Mouse (Mus musculus) macrophage (primary cell): Measurements from ENCODE around the gene Uba1. TPM values are rescaled to one million over a fixed set of nuclear protein-coding genes. Genes with fewer than 3 reads are reported as not detected.

Experiments
- H3K27ac ChIP-seq: fragments of 350-480 bp; formaldehyde crosslinking; 2 replicates; pipeline ENCODE4 v1.9.0; 2021
- H3K36me3 ChIP-seq: fragments of 350-480 bp; formaldehyde crosslinking; 2 replicates; pipeline ENCODE4 v1.9.0; 2021; ENCODE audit errors: inconsistent target
- H3K4me3 ChIP-seq: fragments of 350-480 bp; formaldehyde crosslinking; 2 replicates; pipeline ENCODE4 v1.9.0; 2021; ENCODE audit errors: inconsistent target
- H3K79me2 ChIP-seq: fragments of 350-480 bp; formaldehyde crosslinking; 2 replicates; pipeline ENCODE4 v1.9.0; 2021; ENCODE audit errors: inconsistent target
- WGBS: methylation state at CpG from one replicate; pipeline ENCODE4 v1.1.7; 2026; ENCODE audit warnings: inconsistent platforms; ENCODE audit not compliant: missing documents; 5-methylcytosine and 5-hydroxymethylcytosine counted together
- polyA plus RNA-seq: library from polyadenylated mRNA; stranded (reverse); fragments of 250-400 nt; gene quantifications from 3 replicates; pipeline ENCODE4 v1.2.4, GENCODE M21; 2018; ENCODE audit warnings: inconsistent platforms
- total RNA-seq, 78 experiments: library from RNA; depleted of rRNA; stranded (reverse); fragments of 250-400 nt; gene quantifications; 1 replicate in 9 of 78; 2 replicates in 24 of 78; 3 replicates in 43 of 78; 4 replicates in 2 of 78; pipeline ENCODE4 v1.2.4; 2018; ENCODE audit warnings: inconsistent platforms in 56 of 78

The Uba1 gene
- total RNA-seq (2018; cell fraction: chromatin; rRNA removed), result 100 to 1,000 TPM in 2 of 26 experiments, 10 to 100 TPM in 24; 39.7 to 108 (median 65.7) TPM
- 100 to 1,000 TPM; 101 to 171 (median 134) TPM for total RNA-seq (2018; cell fraction: cytosol; rRNA removed)
- 100 to 1,000 TPM in 11 of 26 experiments, 10 to 100 TPM in 15; 50.7 to 132 (median 95.0) TPM for total RNA-seq (2018; cell fraction: nucleus; rRNA removed)
- polyA plus RNA-seq, result 132 to 239 TPM (median 169 TPM) in 3 replicates

DNA sequence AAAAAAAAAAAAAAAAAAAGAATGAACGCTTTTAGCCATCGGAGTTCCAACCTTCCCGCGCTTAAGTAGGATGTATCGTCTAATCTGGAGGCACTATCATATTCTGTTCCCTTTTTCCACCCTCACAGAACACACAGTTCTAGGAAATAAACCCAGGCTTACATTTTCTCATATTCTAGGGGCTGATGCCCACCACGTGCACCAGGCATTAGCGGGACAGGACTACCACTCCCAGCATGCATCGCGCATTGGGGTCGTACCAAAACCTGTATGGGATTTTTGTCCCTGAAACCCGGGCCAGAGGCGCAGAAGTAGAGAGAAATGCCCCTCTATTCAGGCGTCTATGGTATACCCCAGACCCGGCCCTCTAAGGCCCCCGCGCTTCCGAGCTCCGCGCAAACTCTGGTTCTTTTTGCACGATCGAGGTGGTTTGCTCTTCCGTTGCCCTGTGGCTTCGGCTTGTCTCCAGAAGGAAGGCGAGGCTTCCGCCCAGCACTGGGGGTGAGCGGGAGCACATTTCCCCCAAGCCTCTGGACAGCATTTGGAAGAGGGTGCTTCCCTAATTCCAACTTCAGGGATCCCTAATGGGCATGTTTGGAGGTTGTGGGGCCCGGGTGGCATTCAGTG, at the start of gene Uba1:
Uba1 (plus strand) TSS at position 301 of the 627 bp plus-strand sequence.
- H3K27ac ChIP-seq, result peak within 1 kb of the TSS; percentile 65
- WGBS, result 19% methylated on average over 19 of the region's 27 CpGs

DNA sequence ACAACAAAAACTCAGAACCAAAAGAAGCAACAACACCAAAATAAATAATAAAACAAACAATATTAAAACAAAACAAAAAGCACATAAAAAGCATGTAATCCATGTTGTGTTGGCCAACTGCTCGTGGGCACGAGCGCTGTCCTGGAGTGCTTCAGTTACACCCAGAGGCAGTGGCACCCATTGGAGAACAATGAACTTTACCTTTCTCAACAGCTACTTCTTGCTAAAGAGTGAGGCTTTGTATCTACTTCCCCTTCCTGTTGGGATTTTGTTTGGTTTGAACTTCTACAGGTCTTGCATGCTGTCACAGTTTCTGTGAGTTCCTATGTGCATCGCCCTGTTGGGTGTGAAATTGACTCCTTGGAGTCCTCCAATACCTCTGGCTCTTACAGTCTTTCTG, 49.6 kb upstream of the Uba1 start:
- H3K4me3 ChIP-seq, result no peak overlapping the region
- H3K79me2 ChIP-seq, result no peaks in the 10 kb centered on the region
- 74% methylated on average over 4 of the region's 4 CpGs for WGBS
- H3K36me3 ChIP-seq, result no peaks in the 10 kb centered on the region
- H3K27ac ChIP-seq, result no peak overlapping the region

More for the DNA sequence above, at the start of gene Uba1:
- H3K36me3 ChIP-seq, result no peaks in the 10 kb centered on the region
- H3K4me3 ChIP-seq, result peak within 1 kb of the TSS; percentile 51
- H3K79me2 ChIP-seq, result peaks cover 5% of the 10 kb centered on the region

DNA sequence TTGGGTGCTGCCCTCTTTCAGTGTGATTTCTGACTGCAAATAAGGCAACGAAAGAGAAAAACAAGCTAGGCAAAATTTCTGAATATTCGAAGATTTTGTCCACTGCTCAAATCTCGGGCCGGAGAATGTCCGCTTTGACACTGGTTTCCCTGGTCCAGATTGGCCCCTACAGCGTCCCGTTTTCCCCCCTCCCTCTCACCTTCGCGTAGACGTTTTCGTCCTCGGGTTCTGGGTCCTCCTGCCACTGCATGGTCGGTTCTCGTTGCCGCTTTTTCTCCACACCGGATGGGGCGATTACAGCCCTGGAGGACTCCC, 41.3 kb upstream of the Uba1 start:
- Histone ChIP-seq H3K79me2 (peaks cover 55% of the 10 kb centered on the region), H3K27ac (peak overlapping the region; percentile 68), H3K36me3 (no peaks in the 10 kb centered on the region), H3K4me3 (peak overlapping the region; percentile 66)
- WGBS, result 16% methylated on average over 12 of the region's 17 CpGs

DNA sequence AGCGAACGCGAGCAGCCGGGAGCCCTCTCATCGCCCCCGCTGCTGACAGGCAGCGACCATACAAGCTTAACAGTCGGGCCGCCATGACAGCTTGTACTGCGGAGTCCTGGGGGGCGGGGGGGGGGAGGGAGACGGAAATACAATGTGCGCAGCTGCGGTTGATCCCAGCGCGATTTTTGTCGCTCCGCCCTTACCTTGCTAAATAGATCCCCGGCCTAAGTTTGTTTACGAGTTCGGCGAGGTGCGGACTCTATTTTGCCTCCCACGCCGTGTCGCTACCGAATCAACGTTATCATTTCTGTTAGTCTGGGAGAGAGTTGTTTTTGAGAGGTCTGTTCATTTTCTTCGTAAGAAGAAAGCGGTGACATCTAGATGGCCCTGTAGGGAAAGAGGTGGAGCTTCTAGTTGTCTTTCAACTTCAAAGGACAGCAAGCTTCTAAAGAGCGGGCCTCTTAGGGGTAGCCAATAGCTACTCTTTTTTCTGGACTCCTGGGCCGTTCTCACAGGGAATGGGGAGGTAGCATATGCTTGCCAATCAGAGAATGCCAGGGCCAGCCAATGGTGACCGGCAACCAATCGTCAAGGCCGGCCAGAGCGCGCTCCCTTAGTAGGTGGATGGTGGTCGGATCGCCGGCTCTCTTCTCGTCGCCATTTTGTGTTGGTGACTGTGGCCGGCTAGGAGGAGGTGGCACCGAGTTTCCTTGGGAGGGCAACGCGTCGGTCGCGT, 40.8 kb upstream of the Uba1 start, which contains the start of the genes Rbm10 and Ndufb11:
Rbm10 (plus strand) TSS at position 328 of the 727 bp plus-strand sequence.
Ndufb11 (minus strand) TSS at position 444 of the 727 bp plus-strand sequence.
- H3K27ac ChIP-seq, result peak within 1 kb of the TSS; percentile 68
- H3K4me3 ChIP-seq, result peak within 1 kb of the TSS; percentile 66
- H3K36me3 ChIP-seq, result no peaks in the 10 kb centered on the region
- WGBS, result 24% methylated on average over 32 of the region's 49 CpGs
- peaks cover 59% of the 10 kb centered on the region for H3K79me2 ChIP-seq

DNA sequence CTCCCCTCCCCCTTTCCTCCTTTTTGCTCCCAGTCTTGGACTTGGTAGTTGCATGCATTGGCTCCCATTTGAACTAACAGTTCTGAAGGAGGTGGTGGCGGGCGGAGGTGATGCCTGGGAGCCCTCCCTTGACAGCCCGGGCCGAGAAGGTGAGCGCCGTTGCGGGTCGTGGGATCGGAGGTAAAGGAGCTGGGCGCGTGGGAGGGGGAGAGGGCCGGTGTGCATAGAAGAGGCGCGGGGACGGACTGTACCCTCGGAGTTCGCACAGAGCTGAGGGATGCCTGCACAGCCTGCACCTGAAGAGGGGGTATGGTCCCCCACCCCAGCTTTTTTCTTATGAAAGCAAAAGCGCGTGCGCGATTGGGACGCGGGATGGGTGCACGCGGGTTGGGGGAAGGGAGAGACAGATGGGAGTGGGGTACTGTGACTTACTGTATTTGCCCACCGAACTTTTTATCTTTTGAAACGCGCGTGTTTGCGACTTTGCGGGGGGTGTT, 40.2 kb upstream of the Uba1 start:
- no peaks in the 10 kb centered on the region for H3K36me3 ChIP-seq
- H3K79me2 ChIP-seq, result peaks cover 65% of the 10 kb centered on the region
- peak overlapping the region; percentile 66 for H3K4me3 ChIP-seq
- peak overlapping the region; percentile 68 for H3K27ac ChIP-seq
- 25% methylated on average over 29 of the region's 31 CpGs for WGBS

DNA sequence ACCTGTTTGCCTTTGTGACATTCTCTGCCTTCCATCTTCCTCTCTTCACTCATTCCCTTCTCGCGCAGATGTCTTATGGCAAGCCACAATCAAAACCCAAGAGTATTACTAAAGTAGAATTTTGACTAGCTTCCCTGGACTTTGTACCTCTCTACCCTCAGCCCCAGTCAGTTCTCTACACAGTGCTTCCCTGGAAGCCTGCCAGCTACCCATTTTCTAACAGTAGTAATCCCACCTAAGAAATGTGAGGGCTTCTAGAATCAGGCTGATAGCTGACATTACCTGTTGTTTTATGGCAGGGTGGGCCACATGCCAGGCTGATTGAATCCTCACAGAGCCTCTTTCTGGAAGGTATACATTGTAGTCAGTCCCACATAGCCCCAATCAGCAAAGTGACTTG, 20.0 kb upstream of the Uba1 start:
- 95% methylated on average over 2 of the region's 2 CpGs for WGBS
- Histone ChIP-seq H3K79me2 (no peaks in the 10 kb centered on the region), H3K4me3 (no peak overlapping the region), H3K27ac (no peak overlapping the region), H3K36me3 (no peaks in the 10 kb centered on the region)

DNA sequence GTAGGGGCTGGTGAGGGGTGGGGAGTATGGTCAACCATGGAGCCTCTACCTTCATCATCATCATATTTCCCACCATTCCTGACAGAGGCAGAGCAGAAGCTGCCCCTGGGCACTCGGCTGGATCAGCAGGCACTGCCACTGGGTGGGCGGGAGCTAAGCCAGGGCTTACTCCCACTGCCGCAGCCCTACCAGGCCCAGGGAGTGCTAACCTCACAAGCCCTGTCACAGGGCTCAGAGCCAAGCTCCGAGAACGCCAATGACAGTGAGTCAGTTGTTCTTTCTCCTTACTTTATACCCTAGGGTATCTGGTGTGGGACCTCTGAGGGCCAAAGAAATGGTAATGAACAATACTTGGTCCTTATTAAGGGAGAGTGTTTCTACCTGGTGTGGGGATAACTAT, 13.3 kb upstream of the Uba1 start:
- Histone ChIP-seq H3K4me3 (no peak overlapping the region), H3K36me3 (no peaks in the 10 kb centered on the region), H3K27ac (no peak overlapping the region), H3K79me2 (no peaks in the 10 kb centered on the region)
- 97% methylated on average over 3 of the region's 5 CpGs for WGBS

DNA sequence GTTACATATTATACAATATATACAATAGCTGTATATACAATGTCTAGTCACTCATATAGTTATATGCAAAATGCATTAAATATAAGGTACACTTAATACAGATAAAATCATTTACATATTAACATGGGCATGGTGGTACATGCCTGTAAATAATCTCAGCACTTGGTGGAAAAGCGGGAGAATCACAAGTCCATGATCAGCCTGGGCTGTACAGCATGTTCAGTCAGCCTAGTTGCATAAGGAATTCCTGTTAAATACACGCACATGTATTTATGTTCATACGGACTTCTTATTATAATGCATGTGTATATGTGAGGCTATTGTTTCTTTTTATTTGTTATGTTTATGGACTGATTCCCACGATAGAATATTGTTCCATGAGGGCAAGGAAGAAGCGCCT, 533 bp upstream of the Uba1 start:
- no peak overlapping the region for H3K27ac ChIP-seq
- H3K79me2 ChIP-seq, result no peaks in the 10 kb centered on the region
- WGBS, result 20% methylated on average over 4 of the region's 5 CpGs
- peak overlapping the region; percentile 51 for H3K4me3 ChIP-seq
- no peaks in the 10 kb centered on the region for H3K36me3 ChIP-seq

DNA sequence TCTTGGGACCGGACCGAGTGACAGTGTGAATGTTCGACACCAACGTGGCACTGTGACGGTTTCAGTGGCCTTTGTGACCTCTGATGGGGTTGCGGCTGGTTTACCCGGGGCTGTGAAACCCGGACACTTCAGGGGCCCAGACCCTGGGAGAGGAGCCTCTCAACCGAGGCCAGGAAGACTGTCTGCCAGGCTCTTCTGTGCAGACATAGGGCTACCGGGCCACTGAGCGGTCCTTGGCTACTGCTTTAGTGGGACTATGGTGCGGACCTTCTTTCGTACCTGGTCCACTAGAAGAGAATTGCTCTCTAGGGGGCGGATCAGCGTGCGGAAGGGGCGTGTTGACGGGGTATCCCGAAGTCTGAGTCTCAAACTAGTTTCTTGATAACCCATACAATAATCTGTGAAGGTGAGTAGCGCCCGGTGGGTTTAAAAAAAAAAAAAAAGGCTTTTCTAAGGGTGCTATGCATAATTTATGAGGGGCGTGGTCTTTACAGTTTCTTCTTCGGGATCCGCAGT, 823 bp downstream of the Uba1 start:
- Histone ChIP-seq H3K27ac (peak overlapping the region; percentile 65), H3K4me3 (peak overlapping the region; percentile 51), H3K79me2 (peaks cover 13% of the 10 kb centered on the region), H3K36me3 (no peaks in the 10 kb centered on the region)
- 18% methylated on average over 24 of the region's 24 CpGs for WGBS

DNA sequence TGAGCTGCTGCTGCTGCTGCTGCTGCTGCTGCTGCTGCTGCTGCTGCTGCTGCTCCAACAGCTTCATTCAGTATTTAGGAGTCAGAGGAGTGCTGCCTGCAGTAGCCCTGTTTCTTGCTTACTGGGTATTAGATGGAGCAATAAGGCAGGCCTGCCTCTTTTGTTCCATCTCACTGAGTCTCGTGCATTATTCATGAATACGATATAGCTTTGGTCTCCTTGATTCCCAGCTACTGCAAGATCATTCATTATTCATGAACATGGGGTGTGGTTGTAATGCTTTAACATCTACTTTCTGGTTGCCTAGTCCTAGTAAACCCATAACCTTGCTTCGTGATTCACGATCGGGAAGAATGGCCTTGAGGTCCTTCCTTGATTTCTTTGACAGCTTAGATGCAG, 4.2 kb downstream of the Uba1 start:
- Histone ChIP-seq H3K27ac (no peak overlapping the region), H3K4me3 (no peak overlapping the region), H3K79me2 (peaks cover 46% of the 10 kb centered on the region), H3K36me3 (no peaks in the 10 kb centered on the region)
- 47% methylated on average over 5 of the region's 5 CpGs for WGBS

DNA sequence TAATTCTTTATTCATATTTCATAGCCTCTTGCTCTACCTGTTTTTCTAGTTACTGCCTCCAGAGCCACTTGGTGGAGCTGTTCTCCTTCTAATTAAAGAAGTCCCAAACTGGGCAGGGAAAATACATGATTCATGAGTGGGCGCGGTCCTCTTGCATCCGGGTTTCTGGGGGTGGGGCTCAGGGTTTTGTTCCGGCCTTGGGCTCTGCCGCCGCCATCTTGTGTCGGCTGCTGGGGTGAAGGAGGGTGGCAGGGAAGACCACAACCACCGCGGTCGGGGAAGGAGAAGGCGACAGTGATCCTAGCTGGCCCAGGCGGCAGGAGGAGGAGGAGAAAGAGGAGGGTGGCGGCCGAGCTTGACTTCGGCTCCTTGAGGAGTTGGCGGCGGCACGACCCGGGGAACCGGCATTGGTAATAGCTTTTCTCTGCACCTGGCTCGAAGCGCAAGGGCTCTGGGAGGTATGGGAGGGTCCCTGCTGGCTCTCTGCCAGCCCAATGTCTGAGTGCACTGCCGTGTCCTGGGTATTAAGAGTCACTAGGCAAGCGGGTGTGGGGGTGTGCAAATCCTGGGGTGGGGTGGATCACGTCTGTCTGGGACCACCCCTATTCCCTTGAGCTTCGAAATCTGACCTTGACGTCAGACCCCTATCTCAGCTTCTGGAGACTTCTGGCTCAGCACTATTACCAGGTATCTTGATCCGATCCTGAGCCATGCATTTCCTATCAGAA, 4.8 kb downstream of the Uba1 start:
- whole genome bisulfite sequencing, result 13% methylated on average over 26 of the region's 28 CpGs
- no peaks in the 10 kb centered on the region for H3K36me3 ChIP-seq
- peak overlapping the region; percentile 79 for H3K27ac ChIP-seq
- peak overlapping the region; percentile 87 for H3K4me3 ChIP-seq
- H3K79me2 ChIP-seq, result peaks cover 52% of the 10 kb centered on the region

DNA sequence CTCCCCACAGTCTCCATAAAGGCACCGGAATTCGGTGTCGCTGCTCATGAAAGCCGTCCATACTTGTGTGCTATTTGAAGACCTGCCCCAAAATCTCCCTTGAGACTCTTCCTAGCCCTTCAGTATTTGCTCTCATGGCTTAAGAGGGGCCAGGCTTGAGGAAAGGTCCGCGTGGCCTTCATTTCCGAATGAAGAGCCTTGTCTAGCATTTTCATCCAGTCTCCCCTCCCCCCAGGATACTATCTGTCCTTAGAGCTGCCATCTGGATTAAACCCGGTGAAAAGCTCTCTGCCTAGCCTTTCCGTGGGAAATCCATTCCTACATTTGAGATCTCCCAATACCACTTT, 5.3 kb downstream of the Uba1 start:
- 22% methylated on average over 9 of the region's 9 CpGs for WGBS
- H3K36me3 ChIP-seq, result no peaks in the 10 kb centered on the region
- H3K4me3 ChIP-seq, result peak overlapping the region; percentile 87
- peak overlapping the region; percentile 79 for H3K27ac ChIP-seq
- peaks cover 57% of the 10 kb centered on the region for H3K79me2 ChIP-seq

DNA sequence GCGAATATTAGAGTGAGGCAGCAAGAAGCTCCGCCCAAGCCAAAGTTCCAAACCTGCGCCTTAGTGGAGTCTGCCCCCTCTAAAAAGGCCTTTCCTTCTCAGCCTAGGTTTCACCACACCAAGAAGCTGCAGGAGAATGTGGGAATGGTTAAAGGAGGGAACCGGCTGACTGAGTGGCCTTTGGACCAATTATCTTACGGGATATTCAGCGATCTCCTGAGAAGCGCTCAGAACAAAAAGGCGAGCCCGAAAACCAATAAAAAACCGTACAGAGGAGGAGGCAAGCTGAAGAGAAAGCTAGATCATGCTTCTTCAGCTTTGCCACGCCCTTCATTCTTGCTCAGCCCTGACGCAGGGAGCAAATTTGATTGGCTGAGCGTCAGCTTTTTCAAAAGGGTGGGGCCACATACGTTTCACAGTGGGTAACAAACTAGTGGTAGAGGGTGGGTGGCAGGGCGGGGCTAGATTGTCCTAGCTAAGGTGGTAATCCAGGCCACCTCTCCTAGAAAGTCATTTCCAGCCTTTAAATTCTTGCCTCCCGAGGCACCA, 29.5 kb downstream of the Uba1 start, which contains the start of gene Cdk16:
Cdk16 (plus strand) TSS at position 436 of the 549 bp plus-strand sequence.
- H3K4me3 ChIP-seq, result peak within 1 kb of the TSS; percentile 59
- peaks cover 40% of the 10 kb centered on the region for H3K79me2 ChIP-seq
- H3K36me3 ChIP-seq, result 0 out of 2 replicates have a peak, but pooled peaks cover under 1% of the 10 kb centered on the region
- peak within 1 kb of the TSS; percentile 73 for H3K27ac ChIP-seq
- WGBS, result 20% methylated on average over 13 of the region's 16 CpGs

DNA sequence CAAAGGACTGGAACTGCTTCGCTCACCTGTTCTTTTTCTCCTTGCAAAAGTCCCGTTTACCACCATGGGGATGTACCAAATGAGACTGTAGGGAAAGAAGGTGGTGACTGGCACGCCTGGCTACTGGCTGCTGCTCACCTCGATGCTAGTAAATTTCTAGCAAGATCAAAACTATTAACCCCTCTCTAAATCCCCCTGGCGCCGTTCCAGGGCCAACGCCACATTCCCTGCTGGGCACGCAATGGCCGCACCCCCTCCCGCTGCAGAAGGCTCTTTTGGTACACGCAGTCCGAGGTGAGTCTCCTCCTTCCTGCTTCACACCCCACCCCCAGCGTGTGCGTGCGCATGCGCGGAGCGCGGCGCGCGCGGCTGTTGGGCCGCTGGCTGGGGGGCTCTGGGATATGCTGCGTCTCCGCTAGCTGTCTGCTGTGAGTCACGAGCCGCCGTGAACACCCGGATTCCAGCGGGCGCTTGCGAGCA, 30.0 kb downstream of the Uba1 start:
- Histone ChIP-seq H3K36me3 (no peaks in the 10 kb centered on the region), H3K27ac (peak overlapping the region; percentile 73), H3K79me2 (peaks cover 45% of the 10 kb centered on the region), H3K4me3 (peak overlapping the region; percentile 47)
- 21% methylated on average over 33 of the region's 33 CpGs for WGBS
